Mouse (Mus musculus): Measurements from ENCODE around the gene Ints4. TPM values are rescaled to one million over a fixed set of nuclear protein-coding genes. Genes with fewer than 3 reads are reported as not detected.

Gene Ints4
- total RNA-seq, 1 experiment = 64.2 TPM

DNA sequence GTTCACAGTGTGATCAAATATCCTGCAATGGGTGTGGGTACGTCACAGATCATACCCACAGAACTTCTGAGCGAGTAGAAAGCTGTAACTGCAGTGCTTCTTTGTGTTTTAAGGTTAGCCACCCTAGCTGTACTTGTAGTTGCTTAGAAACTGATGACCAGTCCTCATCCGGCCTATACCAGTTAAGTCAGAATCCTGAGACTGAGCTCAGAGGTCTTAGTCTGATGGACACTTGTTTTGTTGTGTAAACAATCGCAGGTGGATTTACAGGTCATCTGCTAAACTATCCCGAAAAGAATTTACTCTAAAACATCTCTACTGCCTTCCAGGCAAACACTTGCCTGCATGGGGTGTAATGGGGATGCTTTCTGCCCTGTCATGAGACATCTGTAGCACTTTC, 55.8 kb downstream of the Ints4 start:
- TF ChIP-seq CHD2 (IDR thresholded peaks at IDR 0.05; ENCODE audit: low read depth, low read length) (no peak), ZC3H11A (IDR thresholded peaks at IDR 0.05; ENCODE audit: borderline replicate concordance, low read depth, low read length) (no peak), ZNF384 (IDR thresholded peaks at IDR 0.05; ENCODE audit: low read depth, low read length) (no peak), MAFK (IDR thresholded peaks at IDR 0.05; ENCODE audit: insufficient read depth, low read depth, low read length) (no peak), HCFC1 (IDR thresholded peaks at IDR 0.05; ENCODE audit: borderline replicate concordance, insufficient read depth, low read length) (no peak)
- peaks cover 32% of the 10 kb centered on the region for H3K36me3 ChIP-seq (ENCODE audit: control insufficient read depth, insufficient read depth, low read length, poor library complexity, severe bottlenecking)
- H3K27ac ChIP-seq (ENCODE audit: insufficient read depth, low read depth, low read length, poor library complexity, severe bottlenecking) = peak overlapping the region; percentile 44; the same call in 1 of the 2 replicates
- H3K4me1 ChIP-seq (ENCODE audit: control insufficient read depth in 2 of 2, insufficient read depth in 2 of 2, low read length in 2 of 2, poor library complexity in 1 of 2) = no peaks in the 10 kb centered on the region
- DNase-seq (ENCODE audit: low read depth, low spot score) = no peak
- no peak overlapping the region for H3K4me3 ChIP-seq (ENCODE audit: insufficient read depth in 1 of 2, low read depth in 1 of 2, low read length in 2 of 2, poor library complexity in 1 of 2, severe bottlenecking in 1 of 2)
- no peak overlapping the region for H3K9ac ChIP-seq (ENCODE audit: insufficient read depth, low read depth, low read length, poor library complexity, severe bottlenecking)
- H3K9me3 ChIP-seq (ENCODE audit: control insufficient read depth, insufficient read depth, low read depth, low read length) = no peaks in the 10 kb centered on the region
- in situ Hi-C loops (cut with MboI; ENCODE audit: low sequenced_read_pairs in 2 of 2, unreplicated experiment in 2 of 2) = no loop called here

DNA sequence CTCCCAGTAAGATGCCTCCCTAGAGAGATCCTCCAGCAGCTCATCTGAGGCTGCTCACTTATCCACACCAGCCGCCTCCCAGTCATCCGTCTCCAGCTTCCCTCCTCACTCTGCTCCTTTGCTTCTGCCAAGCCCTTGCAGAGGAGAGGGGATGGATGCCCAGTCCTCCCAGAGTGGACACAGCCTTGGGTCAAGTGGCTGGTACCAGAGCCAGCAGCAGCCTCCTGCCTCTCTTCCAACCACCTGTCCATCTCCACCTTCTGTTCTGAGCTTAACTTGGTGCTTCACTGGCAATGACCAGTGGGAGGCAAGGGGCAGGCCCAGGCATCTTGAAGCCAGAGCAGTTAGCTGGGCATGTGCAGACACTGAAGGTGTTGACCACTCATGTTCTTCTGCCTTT, 65.7 kb downstream of the Ints4 start:
- Histone ChIP-seq H3K4me3 (ENCODE audit: insufficient read depth in 1 of 2, low read depth in 1 of 2, low read length in 2 of 2, poor library complexity in 1 of 2, severe bottlenecking in 1 of 2) (no peak overlapping the region), H3K9me3 (ENCODE audit: control insufficient read depth, insufficient read depth, low read depth, low read length) (no peaks in the 10 kb centered on the region), H3K4me1 (ENCODE audit: control insufficient read depth in 2 of 2, insufficient read depth in 2 of 2, low read length in 2 of 2, poor library complexity in 1 of 2) (no peaks in the 10 kb centered on the region), H3K9ac (ENCODE audit: insufficient read depth, low read depth, low read length, poor library complexity, severe bottlenecking) (no peak overlapping the region), H3K36me3 (ENCODE audit: control insufficient read depth, insufficient read depth, low read length, poor library complexity, severe bottlenecking) (peaks cover 2% of the 10 kb centered on the region; the same call in 1 of the 2 replicates), H3K27ac (ENCODE audit: insufficient read depth, low read depth, low read length, poor library complexity, severe bottlenecking) (no peak overlapping the region)
- no peak for TF ChIP-seq CHD2 (IDR thresholded peaks at IDR 0.05; ENCODE audit: low read depth, low read length)
- TF ChIP-seq ZC3H11A (IDR thresholded peaks at IDR 0.05; ENCODE audit: borderline replicate concordance, low read depth, low read length) = no peak
- no peak for TF ChIP-seq HCFC1 (IDR thresholded peaks at IDR 0.05; ENCODE audit: borderline replicate concordance, insufficient read depth, low read length)
- no peak for TF ChIP-seq ZNF384 (IDR thresholded peaks at IDR 0.05; ENCODE audit: low read depth, low read length)
- no peak for TF ChIP-seq MAFK (IDR thresholded peaks at IDR 0.05; ENCODE audit: insufficient read depth, low read depth, low read length)
- no peak for DNase-seq (ENCODE audit: low read depth, low spot score)
- in situ Hi-C loops (cut with MboI; ENCODE audit: low sequenced_read_pairs in 2 of 2, unreplicated experiment in 2 of 2) = no loop called here

DNA sequence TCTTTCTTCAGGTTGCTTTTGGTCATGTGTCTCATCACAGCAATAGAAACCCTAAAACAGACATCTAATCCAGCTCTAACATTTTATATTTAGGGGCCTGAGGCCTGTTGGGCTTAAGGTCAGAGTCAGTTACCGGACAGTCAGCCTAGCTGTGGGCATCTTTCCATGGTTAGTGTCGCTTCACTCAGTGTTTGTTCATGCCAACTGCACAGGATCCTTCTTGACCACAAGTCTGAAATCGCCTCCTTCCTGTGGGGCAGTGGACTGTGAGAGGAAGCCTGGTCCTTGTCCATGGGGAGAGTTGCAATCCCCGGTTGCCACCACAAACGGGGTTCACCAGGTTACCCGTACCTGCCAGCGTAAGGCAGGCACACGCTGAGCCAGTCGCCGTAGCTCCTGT, 68.5 kb downstream of the Ints4 start:
- no peak for DNase-seq (ENCODE audit: low read depth, low spot score)
- Histone ChIP-seq H3K27ac (ENCODE audit: insufficient read depth, low read depth, low read length, poor library complexity, severe bottlenecking) (no peak overlapping the region), H3K9me3 (ENCODE audit: control insufficient read depth, insufficient read depth, low read depth, low read length) (no peaks in the 10 kb centered on the region), H3K4me1 (ENCODE audit: control insufficient read depth in 2 of 2, insufficient read depth in 2 of 2, low read length in 2 of 2, poor library complexity in 1 of 2) (no peaks in the 10 kb centered on the region), H3K36me3 (ENCODE audit: control insufficient read depth, insufficient read depth, low read length, poor library complexity, severe bottlenecking) (no peaks in the 10 kb centered on the region), H3K9ac (ENCODE audit: insufficient read depth, low read depth, low read length, poor library complexity, severe bottlenecking) (no peak overlapping the region), H3K4me3 (ENCODE audit: insufficient read depth in 1 of 2, low read depth in 1 of 2, low read length in 2 of 2, poor library complexity in 1 of 2, severe bottlenecking in 1 of 2) (no peak overlapping the region)
- in situ Hi-C loops (cut with MboI; ENCODE audit: low sequenced_read_pairs in 2 of 2, unreplicated experiment in 2 of 2) = no loop called here
- no peak for TF ChIP-seq CHD2 (IDR thresholded peaks at IDR 0.05; ENCODE audit: low read depth, low read length)

DNA sequence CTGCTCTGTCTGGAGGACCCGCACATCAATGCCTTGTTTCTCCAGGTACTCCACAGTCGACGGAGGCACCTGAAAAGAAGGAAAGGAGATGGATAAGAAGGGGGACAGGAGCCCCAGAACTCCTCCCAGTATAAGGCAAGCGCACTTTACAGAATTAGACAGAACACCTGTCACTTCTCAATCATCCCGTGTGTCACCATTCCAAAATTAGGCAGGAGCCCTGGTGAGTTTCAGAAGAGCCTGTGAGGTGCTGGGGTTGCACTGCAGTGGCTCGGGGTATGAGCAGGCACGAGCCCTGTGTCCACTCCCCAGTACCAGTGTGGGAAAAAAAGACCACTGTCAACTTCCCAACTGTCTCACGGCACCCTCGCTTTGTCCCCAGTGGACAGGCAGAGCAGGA, 69.9 kb downstream of the Ints4 start:
- Histone ChIP-seq H3K9me3 (ENCODE audit: control insufficient read depth, insufficient read depth, low read depth, low read length) (no peaks in the 10 kb centered on the region), H3K36me3 (ENCODE audit: control insufficient read depth, insufficient read depth, low read length, poor library complexity, severe bottlenecking) (no peaks in the 10 kb centered on the region), H3K4me3 (ENCODE audit: insufficient read depth in 1 of 2, low read depth in 1 of 2, low read length in 2 of 2, poor library complexity in 1 of 2, severe bottlenecking in 1 of 2) (no peak overlapping the region), H3K27ac (ENCODE audit: insufficient read depth, low read depth, low read length, poor library complexity, severe bottlenecking) (no peak overlapping the region), H3K4me1 (ENCODE audit: control insufficient read depth in 2 of 2, insufficient read depth in 2 of 2, low read length in 2 of 2, poor library complexity in 1 of 2) (no peaks in the 10 kb centered on the region), H3K9ac (ENCODE audit: insufficient read depth, low read depth, low read length, poor library complexity, severe bottlenecking) (no peak overlapping the region)
- no peak for DNase-seq (ENCODE audit: low read depth, low spot score)
- TF ChIP-seq ZC3H11A (IDR thresholded peaks at IDR 0.05; ENCODE audit: borderline replicate concordance, low read depth, low read length) (no peak), ZNF384 (IDR thresholded peaks at IDR 0.05; ENCODE audit: low read depth, low read length) (no peak), CHD2 (IDR thresholded peaks at IDR 0.05; ENCODE audit: low read depth, low read length) (no peak), HCFC1 (IDR thresholded peaks at IDR 0.05; ENCODE audit: borderline replicate concordance, insufficient read depth, low read length) (no peak), MAFK (IDR thresholded peaks at IDR 0.05; ENCODE audit: insufficient read depth, low read depth, low read length) (no peak)
- in situ Hi-C loops (cut with MboI; ENCODE audit: low sequenced_read_pairs in 2 of 2, unreplicated experiment in 2 of 2) = no loop called here

DNA sequence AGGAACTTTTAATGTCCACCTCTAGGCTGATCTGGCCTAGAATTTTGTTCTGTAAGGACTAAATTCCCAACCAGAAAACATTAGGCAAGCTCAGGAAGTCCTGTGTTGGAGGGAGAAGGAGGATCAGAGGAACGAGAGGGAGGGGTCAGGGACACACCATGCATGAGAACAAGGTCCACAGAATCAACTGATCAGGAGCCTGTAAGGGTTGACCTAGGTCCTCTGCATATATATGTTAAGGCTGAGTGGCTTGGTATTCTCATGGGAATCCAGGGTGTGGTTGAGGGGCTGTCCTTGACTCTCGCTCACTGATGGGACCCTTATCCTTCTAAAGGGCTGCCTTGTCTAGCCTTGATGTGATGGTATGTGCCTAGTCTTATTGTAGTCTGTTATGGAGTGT, 82.8 kb downstream of the Ints4 start:
- H3K4me3 ChIP-seq (ENCODE audit: insufficient read depth in 1 of 2, low read depth in 1 of 2, low read length in 2 of 2, poor library complexity in 1 of 2, severe bottlenecking in 1 of 2) = no peak overlapping the region
- no peaks in the 10 kb centered on the region for H3K36me3 ChIP-seq (ENCODE audit: control insufficient read depth, insufficient read depth, low read length, poor library complexity, severe bottlenecking)
- in situ Hi-C loops (cut with MboI; ENCODE audit: low sequenced_read_pairs in 2 of 2, unreplicated experiment in 2 of 2) = no loop called here
- no peak overlapping the region for H3K27ac ChIP-seq (ENCODE audit: insufficient read depth, low read depth, low read length, poor library complexity, severe bottlenecking)
- DNase-seq (ENCODE audit: low read depth, low spot score) = no peak
- no peaks in the 10 kb centered on the region for H3K9me3 ChIP-seq (ENCODE audit: control insufficient read depth, insufficient read depth, low read depth, low read length)
- no peaks in the 10 kb centered on the region for H3K4me1 ChIP-seq (ENCODE audit: control insufficient read depth in 2 of 2, insufficient read depth in 2 of 2, low read length in 2 of 2, poor library complexity in 1 of 2)
- no peak overlapping the region for H3K9ac ChIP-seq (ENCODE audit: insufficient read depth, low read depth, low read length, poor library complexity, severe bottlenecking)
- TF ChIP-seq CHD2 (IDR thresholded peaks at IDR 0.05; ENCODE audit: low read depth, low read length) = no peak
- TF ChIP-seq HCFC1 (IDR thresholded peaks at IDR 0.05; ENCODE audit: borderline replicate concordance, insufficient read depth, low read length) = no peak
- TF ChIP-seq ZC3H11A (IDR thresholded peaks at IDR 0.05; ENCODE audit: borderline replicate concordance, low read depth, low read length) = no peak
- no peak for TF ChIP-seq ZNF384 (IDR thresholded peaks at IDR 0.05; ENCODE audit: low read depth, low read length)
- no peak for TF ChIP-seq MAFK (IDR thresholded peaks at IDR 0.05; ENCODE audit: insufficient read depth, low read depth, low read length)
